Mouse (Mus musculus): ENCODE measurements at regions not wholly inside any gene's neighbourhood (a gene's known extent, or its start where the extent isn't known, plus 50 kb on each side); places are given as distances from the start of the nearest gene placed in this dataset.
A peak's percentile ranks its signal among the peaks of the same experiment; 100 is the strongest.

- DNase-seq, result no peak
These were observed 176.9 kb upstream of the Spaca1 start for GRCm38 (mm10) chr4:34226886-34227285.

GRCm38 (mm10) chr4:34227611-34228010 is 177.6 kb upstream of the Spaca1 start:
- no peak for DNase-seq

DNA sequence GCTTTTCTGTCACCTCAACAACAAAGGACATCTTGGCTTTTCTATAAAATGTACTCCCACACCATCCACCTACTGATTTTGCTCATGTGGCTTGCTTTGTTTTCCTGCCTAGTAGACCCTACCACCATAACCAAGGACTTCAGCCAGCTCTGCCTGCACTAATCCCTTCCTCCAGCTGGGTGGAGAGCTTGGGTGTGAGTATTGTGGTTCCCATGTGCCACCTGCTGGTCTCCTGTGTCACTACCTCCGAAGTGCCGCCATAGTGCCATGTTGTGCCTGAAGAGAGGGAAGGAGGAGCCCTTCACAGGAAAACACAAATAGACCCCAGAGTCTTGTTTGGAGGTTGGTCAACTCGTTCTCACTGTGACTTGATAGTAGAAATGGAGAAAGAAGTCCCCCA is 181.3 kb upstream of the Spaca1 start:
- DNase-seq, result peak; percentile 54

- DNase-seq, result no peak
These were observed 184.2 kb upstream of the Spaca1 start for GRCm38 (mm10) chr4:34234204-34234603.

GRCm38 (mm10) chr4:34234645-34235044 is 184.7 kb upstream of the Spaca1 start:
- no peak for DNase-seq

- DNase-seq, result no peak
These were observed 187.8 kb upstream of the Spaca1 start for GRCm38 (mm10) chr4:34237791-34238190.

DNA sequence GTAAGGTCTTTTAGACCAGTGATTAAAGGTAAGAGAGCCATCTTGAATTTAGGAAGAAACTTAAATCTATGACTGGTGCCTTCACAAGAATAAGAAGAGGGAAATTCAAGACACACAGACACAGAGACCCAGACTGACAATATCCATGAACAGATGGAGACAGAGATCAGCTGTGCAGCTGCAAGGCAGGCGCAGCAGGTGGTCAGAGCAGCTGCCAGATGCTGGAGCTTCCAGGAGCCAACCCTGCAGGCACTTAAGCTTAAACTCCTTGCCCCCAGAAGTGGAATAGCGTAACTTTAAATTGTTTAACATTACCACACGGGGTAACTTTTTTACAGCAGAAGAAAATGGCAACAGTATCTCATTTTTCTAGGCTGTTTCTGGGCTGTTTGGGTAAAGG is 189.6 kb upstream of the Spaca1 start:
- DNase-seq, result no peak

GRCm38 (mm10) chr4:34241060-34241571 is 191.1 kb upstream of the Spaca1 start:
- no peak for DNase-seq

DNA sequence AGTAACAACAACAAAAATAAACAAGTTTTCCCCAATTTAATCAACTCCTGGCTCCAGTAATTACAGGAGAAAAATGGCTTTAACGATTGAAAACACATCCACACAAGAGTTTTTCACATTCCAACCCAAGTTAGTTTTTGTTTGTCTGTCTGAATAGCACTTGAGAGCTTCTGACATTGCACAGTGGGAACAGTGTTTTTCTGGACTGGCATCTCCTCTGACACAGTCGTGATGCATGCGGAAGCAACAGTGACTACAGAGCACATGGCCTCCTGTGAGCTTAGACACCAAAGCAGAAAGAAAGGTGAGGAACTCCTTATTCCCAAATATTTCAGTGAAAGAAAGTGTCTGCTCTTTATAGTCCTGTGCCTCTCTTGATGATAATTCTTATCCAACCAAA is 191.7 kb upstream of the Spaca1 start:
- DNase-seq, result no peak

DNA sequence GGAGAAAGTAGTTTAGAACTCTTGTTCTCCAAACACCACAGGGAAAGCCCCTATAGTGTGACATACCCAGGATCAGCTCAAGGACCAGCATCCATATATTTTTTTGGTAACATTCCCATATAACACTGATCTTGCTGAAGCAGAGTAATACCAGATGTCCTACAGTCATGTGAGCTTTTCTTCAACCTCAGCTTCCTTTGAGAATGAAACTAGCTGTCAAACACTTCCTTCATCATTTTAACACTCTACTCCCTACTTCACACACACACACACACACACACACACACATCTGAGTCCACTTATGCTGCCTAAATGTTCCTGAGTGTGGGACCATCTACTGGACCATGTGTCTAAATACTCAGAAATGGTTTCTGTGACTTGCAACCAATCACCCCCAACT is 209.5 kb upstream of the Spaca1 start:
- DNase-seq, result no peak

DNA sequence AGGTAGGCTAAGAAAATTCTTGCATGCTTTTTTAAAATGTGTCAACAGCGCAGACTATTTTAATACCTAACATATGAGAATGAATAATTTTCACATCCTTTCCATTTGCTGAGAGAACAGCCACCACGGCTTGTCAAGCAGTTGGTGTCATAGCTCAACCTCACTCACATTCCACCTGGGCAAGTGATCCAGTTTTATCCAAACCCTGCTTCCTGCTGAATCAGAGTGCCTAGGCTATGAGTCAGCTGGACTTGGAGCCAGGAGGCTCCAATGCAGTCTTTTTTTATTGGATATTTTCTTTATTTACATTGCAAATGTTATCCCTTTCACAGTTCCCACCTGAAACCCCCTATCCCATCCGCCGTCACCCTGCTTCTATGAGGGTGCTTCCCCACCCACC is 210.5 kb upstream of the Spaca1 start:
- no peak for DNase-seq

- DNase-seq, result no peak
These were observed 211.8 kb upstream of the Spaca1 start for GRCm38 (mm10) chr4:34261809-34262208.

- DNase-seq, result no peak
These were observed 214.4 kb upstream of the Spaca1 start for GRCm38 (mm10) chr4:34264431-34264830.

GRCm38 (mm10) chr4:34274316-34274715 is 224.3 kb upstream of the Spaca1 start:
- DNase-seq, result no peak

GRCm38 (mm10) chr4:34275372-34275771 is 225.4 kb upstream of the Spaca1 start:
- DNase-seq, result no peak

GRCm38 (mm10) chr4:34302504-34303108 is 248.1 kb upstream of the Akirin2 start:
- no peak for DNase-seq

DNA sequence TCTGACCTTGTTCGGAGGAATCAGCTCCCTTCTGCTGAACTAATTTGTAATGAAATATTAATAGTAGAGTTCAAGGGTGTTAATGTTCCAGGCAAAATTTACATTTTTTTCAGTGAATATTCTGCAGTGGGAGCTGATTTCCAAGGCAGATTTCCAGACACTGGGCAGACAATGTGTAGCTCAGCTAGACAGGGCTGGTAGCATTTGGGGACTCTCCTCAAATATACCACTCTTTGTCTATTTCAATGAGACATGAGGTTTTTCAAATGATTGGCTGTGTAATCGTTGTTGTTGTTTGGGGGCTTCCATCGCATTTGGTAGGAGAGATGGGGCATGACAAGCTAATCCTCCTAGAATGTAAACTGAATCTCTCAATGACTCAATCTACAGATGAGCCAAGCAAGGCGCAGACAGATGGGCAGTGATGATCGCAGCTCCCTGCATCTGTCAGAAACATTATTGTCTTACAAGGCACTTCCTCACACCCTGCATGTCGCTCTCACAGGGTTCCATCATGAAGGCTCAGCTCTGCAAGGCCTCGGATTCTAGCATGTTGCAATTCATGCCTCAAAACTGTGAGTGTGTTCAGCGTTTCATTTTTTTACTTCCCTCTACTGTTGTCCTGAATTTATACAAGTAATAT is 241.7 kb upstream of the Akirin2 start:
- no peak for DNase-seq

DNA sequence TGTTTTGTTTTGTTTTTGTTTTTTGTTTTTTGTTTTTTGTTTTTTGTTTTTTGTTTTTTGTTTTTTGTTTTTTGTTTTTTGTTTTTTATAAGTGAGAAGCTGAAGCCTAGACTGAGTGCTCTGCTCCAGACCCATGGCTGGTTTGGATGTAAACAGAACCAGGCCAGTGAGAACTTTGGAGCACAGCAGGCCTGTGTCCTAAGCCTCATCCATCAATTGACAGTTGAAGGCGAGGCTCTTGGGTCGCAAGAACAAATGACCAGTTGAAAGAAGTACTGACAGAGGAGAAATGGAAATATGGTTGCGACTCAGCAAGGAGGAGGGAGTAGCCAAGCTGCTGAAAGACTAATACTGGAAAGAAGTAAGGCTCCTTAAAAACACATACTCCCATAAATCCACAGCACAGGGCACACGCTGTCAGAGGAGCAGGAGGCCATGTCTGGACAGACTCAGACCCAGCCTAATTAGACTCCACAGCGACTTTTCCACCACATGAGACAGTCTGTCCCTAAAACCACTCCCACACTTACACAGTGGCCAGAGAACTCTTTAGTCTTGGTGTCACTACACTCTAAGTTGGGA is 240.6 kb upstream of the Akirin2 start:
- DNase-seq, result no peak

DNA sequence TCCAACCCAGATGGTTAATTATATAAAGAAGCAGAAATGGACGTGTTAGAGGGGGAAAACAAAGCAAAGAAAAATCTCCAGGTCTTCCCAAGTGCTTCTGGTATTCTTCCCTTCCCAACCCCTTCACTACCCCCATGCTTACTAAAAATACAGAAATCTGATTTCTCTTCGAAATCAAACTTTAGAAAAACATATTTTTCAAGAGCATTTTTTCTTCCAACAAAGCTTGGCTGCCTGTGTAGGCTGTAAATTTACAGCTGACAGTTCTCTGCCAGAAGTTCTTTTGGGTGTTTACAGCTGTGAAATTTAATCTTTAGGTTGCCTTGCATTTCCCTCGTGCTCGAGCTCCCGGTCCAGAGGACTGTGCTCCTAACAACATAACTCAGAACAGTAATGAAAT is 234.9 kb upstream of the Akirin2 start:
- no peak for DNase-seq

DNA sequence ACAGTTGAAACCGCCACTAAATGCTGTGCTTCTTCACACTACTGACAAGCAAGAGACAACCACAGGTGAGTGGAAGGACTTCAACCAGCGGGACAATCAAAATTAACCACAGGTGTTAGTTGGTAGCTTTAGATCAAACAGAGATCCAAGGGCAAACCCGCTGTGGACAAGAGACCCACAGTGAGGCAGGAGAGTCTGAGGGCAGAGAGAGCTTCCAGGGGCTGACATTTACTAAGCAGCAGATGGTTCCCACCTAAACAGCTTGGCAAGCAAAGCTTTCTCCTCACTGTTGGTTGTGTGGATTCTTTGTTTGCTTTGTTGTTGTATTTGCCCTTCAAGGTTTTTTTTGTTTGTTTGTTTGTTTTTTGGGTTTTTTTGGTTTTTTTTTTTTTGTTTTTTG is 227.9 kb upstream of the Akirin2 start:
- DNase-seq, result no peak

DNA sequence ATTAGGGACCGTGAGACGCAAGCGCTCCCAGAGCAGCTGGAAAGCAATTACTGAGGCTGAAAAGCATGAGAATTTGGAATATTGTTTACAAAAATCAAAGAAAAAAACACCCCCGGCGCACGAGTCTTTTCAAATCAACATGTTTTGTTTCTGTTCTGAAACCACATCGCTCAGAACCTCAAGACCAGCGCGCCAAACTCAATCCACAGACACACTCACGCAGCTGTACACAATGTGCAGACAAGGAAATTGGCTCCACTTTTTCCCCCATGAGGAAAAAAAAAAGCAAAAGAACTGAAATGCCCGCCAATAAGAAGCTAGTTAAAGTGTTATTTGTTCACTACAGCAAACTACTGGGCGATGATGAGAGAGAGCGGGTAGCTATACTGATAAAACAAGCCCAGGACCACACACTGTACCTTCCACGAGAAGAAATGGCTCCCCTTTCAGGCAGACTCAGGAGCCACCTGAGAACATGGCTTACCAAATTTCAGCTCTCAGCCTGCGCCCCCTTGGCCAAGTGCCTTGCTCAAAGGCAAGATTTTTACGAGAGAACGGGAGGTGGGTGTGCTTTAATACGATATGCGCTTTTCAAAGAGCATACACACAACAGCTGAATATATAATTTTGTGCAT is 222.5 kb upstream of the Akirin2 start:
- DNase-seq, result no peak

GRCm38 (mm10) chr4:34336971-34337797 is 213.6 kb upstream of the Akirin2 start:
- DNase-seq, result peak; percentile 68

- no peak for DNase-seq
These were observed 212.9 kb upstream of the Akirin2 start for GRCm38 (mm10) chr4:34337852-34338251.

All from right cerebral cortex, postnatal 4 days (tissue).